Mouse (Mus musculus): ENCODE measurements around the gene Mrpl39. TPM values are rescaled to one million over a fixed set of nuclear protein-coding genes. Genes with fewer than 3 reads are reported as not detected.

Mrpl39 gene
- polyA plus RNA-seq, 1 experiment from 2014 or later: 36.4 TPM

GRCm38 (mm10) chr16:84703129-84703768, 32.3 kb downstream of the Mrpl39 start:
- ATAC-seq (replicated peaks): peak; percentile 84
- under 1% methylated on average over 55 of the region's 55 CpGs for WGBS
- peak overlapping the region; percentile 57 for H3K4me3 ChIP-seq

GRCm38 (mm10) chr16:84702230-84703128, 33.1 kb downstream of the Mrpl39 start:
- H3K4me1 ChIP-seq: peaks cover 10% of the 10 kb centered on the region
- H3K9ac ChIP-seq: peak overlapping the region; percentile 48; the same call in 1 of the 2 replicates
- H3K27me3 ChIP-seq (replicated peaks): peaks cover 24% of the 10 kb centered on the region
- no peak overlapping the region for H3K27ac ChIP-seq
- H3K4me3 ChIP-seq: peak overlapping the region; percentile 57
- peak; percentile 69 for ATAC-seq (replicated peaks)
- H3K36me3 ChIP-seq (replicated peaks): no peaks in the 10 kb centered on the region
- 13% methylated on average over 39 of the region's 39 CpGs for WGBS
- peak overlapping the region; percentile 100 for H3K4me2 ChIP-seq
- H3K9me3 ChIP-seq: no peaks in the 10 kb centered on the region

More at GRCm38 (mm10) chr16:84703129-84703768, 32.3 kb downstream of the Mrpl39 start:
- H3K27me3 ChIP-seq (replicated peaks): peaks cover 24% of the 10 kb centered on the region
- no peaks in the 10 kb centered on the region for H3K9me3 ChIP-seq
- no peaks in the 10 kb centered on the region for H3K36me3 ChIP-seq (replicated peaks)
- H3K4me2 ChIP-seq: peak overlapping the region; percentile 100
- H3K4me1 ChIP-seq: peaks cover 10% of the 10 kb centered on the region
- peak overlapping the region; percentile 48 for H3K9ac ChIP-seq
- H3K27ac ChIP-seq: no peak overlapping the region

GRCm38 (mm10) chr16:84701041-84701440, 34.5 kb downstream of the Mrpl39 start:
- no peak overlapping the region for H3K27ac ChIP-seq
- no peaks in the 10 kb centered on the region for H3K9me3 ChIP-seq
- no peak overlapping the region for H3K4me3 ChIP-seq
- H3K27me3 ChIP-seq (replicated peaks): peaks cover 24% of the 10 kb centered on the region
- H3K36me3 ChIP-seq (replicated peaks): no peaks in the 10 kb centered on the region
- no peak for ATAC-seq (replicated peaks)
- WGBS: 88% methylated on average over 5 of the region's 5 CpGs
- H3K9ac ChIP-seq: no peak overlapping the region
- H3K4me2 ChIP-seq: no peak overlapping the region
- H3K4me1 ChIP-seq: peaks cover 10% of the 10 kb centered on the region

GRCm38 (mm10) chr16:84698708-84699107, 36.8 kb downstream of the Mrpl39 start:
- H3K36me3 ChIP-seq (replicated peaks): no peaks in the 10 kb centered on the region
- no peak for ATAC-seq (replicated peaks)
- WGBS: 78% methylated on average over 6 of the region's 6 CpGs
- H3K4me1 ChIP-seq: peaks cover 10% of the 10 kb centered on the region
- H3K4me2 ChIP-seq: no peak overlapping the region
- H3K27me3 ChIP-seq (replicated peaks): peaks cover 12% of the 10 kb centered on the region
- H3K9me3 ChIP-seq: no peaks in the 10 kb centered on the region
- H3K27ac ChIP-seq: no peak overlapping the region
- H3K9ac ChIP-seq: no peak overlapping the region
- H3K4me3 ChIP-seq: no peak overlapping the region

GRCm38 (mm10) chr16:84696178-84696577, 39.4 kb downstream of the Mrpl39 start:
- ATAC-seq (replicated peaks): no peak
- H3K4me3 ChIP-seq: no peak overlapping the region
- H3K36me3 ChIP-seq (replicated peaks): no peaks in the 10 kb centered on the region
- no peak overlapping the region for H3K9ac ChIP-seq
- no peak overlapping the region for H3K4me2 ChIP-seq
- no peaks in the 10 kb centered on the region for H3K27me3 ChIP-seq (replicated peaks)
- no peaks in the 10 kb centered on the region for H3K9me3 ChIP-seq
- H3K27ac ChIP-seq: no peak overlapping the region
- WGBS: 90% methylated on average over 11 of the region's 11 CpGs
- no peaks in the 10 kb centered on the region for H3K4me1 ChIP-seq

- Histone ChIP-seq H3K4me3 (no peak overlapping the region), H3K27me3 (replicated peaks) (no peaks in the 10 kb centered on the region), H3K36me3 (replicated peaks) (no peaks in the 10 kb centered on the region), H3K9ac (no peak overlapping the region), H3K4me2 (no peak overlapping the region), H3K27ac (no peak overlapping the region), H3K4me1 (no peaks in the 10 kb centered on the region), H3K9me3 (no peaks in the 10 kb centered on the region)
- ATAC-seq (replicated peaks): no peak
- WGBS: 67% methylated on average over 4 of the region's 4 CpGs
Measured at GRCm38 (mm10) chr16:84681991-84682390, 53.6 kb downstream of the Mrpl39 start.

- no peak overlapping the region for H3K9ac ChIP-seq
- H3K4me3 ChIP-seq: no peak overlapping the region
- no peaks in the 10 kb centered on the region for H3K27me3 ChIP-seq (replicated peaks)
- no peaks in the 10 kb centered on the region for H3K9me3 ChIP-seq
- H3K27ac ChIP-seq: no peak overlapping the region
- H3K4me2 ChIP-seq: no peak overlapping the region
- no peaks in the 10 kb centered on the region for H3K36me3 ChIP-seq (replicated peaks)
- 83% methylated on average over 5 of the region's 5 CpGs for WGBS
- no peak for ATAC-seq (replicated peaks)
- no peaks in the 10 kb centered on the region for H3K4me1 ChIP-seq
Measured at GRCm38 (mm10) chr16:84680760-84681159, 54.8 kb downstream of the Mrpl39 start.

GRCm38 (mm10) chr16:84677292-84677691, 58.2 kb downstream of the Mrpl39 start:
- Histone ChIP-seq H3K9ac (no peak overlapping the region), H3K4me2 (no peak overlapping the region), H3K27me3 (replicated peaks) (no peaks in the 10 kb centered on the region), H3K4me1 (no peaks in the 10 kb centered on the region), H3K9me3 (no peaks in the 10 kb centered on the region), H3K36me3 (replicated peaks) (no peaks in the 10 kb centered on the region), H3K27ac (no peak overlapping the region), H3K4me3 (no peak overlapping the region)
- 87% methylated on average over 3 of the region's 3 CpGs for WGBS
- ATAC-seq (replicated peaks): no peak

MicroRNAs within 50 kb of the gene (microRNA counts, 519-probe panel; counts per million panel counts)
- microRNA mmu-miR-155: not detected

Small RNA genes within 50 kb of the gene (microRNA-seq; reads per million reads assigned to microRNA genes)
- 103 reads per million, percentile 55 among the genes with 10 or more reads in this experiment for gene Mir155

Other genes with a start within 250 kb of the Mrpl39 start
- gene A730009L09Rik, start 220.6 kb downstream of the Mrpl39 start, polyA plus RNA-seq (2015; fragmentation: Nextera tagmentation; extraction: Ambion mirVana): 0.17 TPM in 1 of 2 replicates, not detected in the other
- gene Jam2, start 38.4 kb upstream of the Mrpl39 start, polyA plus RNA-seq (2015; fragmentation: Nextera tagmentation; extraction: Ambion mirVana): 22.8 and 23.1 TPM in 2 replicates
- gene Gabpa, start 99.2 kb upstream of the Mrpl39 start, polyA plus RNA-seq (2015; fragmentation: Nextera tagmentation; extraction: Ambion mirVana): 17.5 and 18.7 TPM in 2 replicates
- 708 and 715 TPM in 2 replicates for gene Atp5j, start 99.9 kb upstream of the Mrpl39 start, polyA plus RNA-seq (2015; fragmentation: Nextera tagmentation; extraction: Ambion mirVana)

Data from midbrain, embryonic 15.5 days (tissue).